Mouse (Mus musculus) heart, embryonic 15.5 days (tissue): ENCODE measurements at regions not wholly inside any gene's neighbourhood (a gene's known extent, or its start where the extent isn't known, plus 50 kb on each side); places are given as distances from the start of the nearest gene placed in this dataset.

Experiments used
- ATAC-seq: fragments of 200-750 bp; cut with Nextera tagmentation; replicated peaks from 2 replicates; pipeline ENCODE4 v1.8.0; 2017; ENCODE audit warnings: low read depth, moderate TSS enrichment; ENCODE audit not compliant: insufficient number of reproducible peaks, insufficient read depth, low FRiP score
- H3K27ac ChIP-seq: fragments of 300-500 bp; sonication (generic); 2 replicates; pipeline ENCODE4 v1.5.1; 2015; ENCODE audit warnings: mild to moderate bottlenecking, inconsistent platforms
- H3K27me3 ChIP-seq: fragments of 300-500 bp; sonication (generic); 2 replicates; pipeline ENCODE4 v1.6.1; 2015; ENCODE audit warnings: inconsistent platforms
- H3K36me3 ChIP-seq: fragments of 300-500 bp; sonication (generic); 2 replicates; pipeline ENCODE4 v1.6.1; 2015; ENCODE audit warnings: mild to moderate bottlenecking, inconsistent platforms
- H3K4me1 ChIP-seq: fragments of 300-500 bp; sonication (generic); replicated peaks from 2 replicates; pipeline ENCODE4 v1.6.1; 2015; ENCODE audit warnings: inconsistent platforms
- H3K4me2 ChIP-seq: fragments of 300-500 bp; sonication (generic); 2 replicates; pipeline ENCODE4 v1.6.1; 2015; ENCODE audit warnings: inconsistent platforms, mild to moderate bottlenecking, moderate library complexity
- H3K4me3 ChIP-seq: fragments of 300-500 bp; sonication (generic); 2 replicates; pipeline ENCODE4 v1.5.1; 2015; ENCODE audit warnings: mild to moderate bottlenecking, inconsistent platforms
- H3K9ac ChIP-seq: fragments of 300-500 bp; sonication (generic); 2 replicates; pipeline ENCODE4 v1.6.1; 2015; ENCODE audit warnings: mild to moderate bottlenecking, inconsistent platforms
- H3K9me3 ChIP-seq: fragments of 300-500 bp; sonication (generic); replicated peaks from 2 replicates; pipeline ENCODE4 v1.6.1; 2016; ENCODE audit warnings: inconsistent platforms
- WGBS: fragments of 180-500 bp; shearing (Covaris S2); methylation state at CpG from one replicate; pipeline ENCODE4 v1.1.7; 2015; ENCODE audit warnings: mixed read lengths; 5-methylcytosine and 5-hydroxymethylcytosine counted together

GRCm38 (mm10) chr5:37980692-37981091, 57.9 kb upstream of the Stx18 start:
- H3K4me3 ChIP-seq, result no peak overlapping the region
- H3K9ac ChIP-seq, result no peak overlapping the region
- H3K4me1 ChIP-seq, result no peaks in the 10 kb centered on the region
- WGBS, result 74% methylated on average over 3 of the region's 3 CpGs
- no peak overlapping the region for H3K27ac ChIP-seq
- no peaks in the 10 kb centered on the region for H3K9me3 ChIP-seq
- no peak overlapping the region for H3K4me2 ChIP-seq
- ATAC-seq, result no peak
- no peaks in the 10 kb centered on the region for H3K27me3 ChIP-seq
- no peaks in the 10 kb centered on the region for H3K36me3 ChIP-seq

- no peak overlapping the region for H3K4me3 ChIP-seq
- H3K4me2 ChIP-seq, result no peak overlapping the region
- H3K9me3 ChIP-seq, result no peaks in the 10 kb centered on the region
- no peaks in the 10 kb centered on the region for H3K4me1 ChIP-seq
- no peak overlapping the region for H3K27ac ChIP-seq
- no peaks in the 10 kb centered on the region for H3K27me3 ChIP-seq
- H3K9ac ChIP-seq, result no peak overlapping the region
- 0 out of 2 replicates have a peak, but pooled peaks have one; percentile 48 for ATAC-seq
- H3K36me3 ChIP-seq, result no peaks in the 10 kb centered on the region
- 15% methylated on average over 4 of the region's 4 CpGs for WGBS
Observed at GRCm38 (mm10) chr5:37976943-37977434, 61.6 kb upstream of the Stx18 start.

DNA sequence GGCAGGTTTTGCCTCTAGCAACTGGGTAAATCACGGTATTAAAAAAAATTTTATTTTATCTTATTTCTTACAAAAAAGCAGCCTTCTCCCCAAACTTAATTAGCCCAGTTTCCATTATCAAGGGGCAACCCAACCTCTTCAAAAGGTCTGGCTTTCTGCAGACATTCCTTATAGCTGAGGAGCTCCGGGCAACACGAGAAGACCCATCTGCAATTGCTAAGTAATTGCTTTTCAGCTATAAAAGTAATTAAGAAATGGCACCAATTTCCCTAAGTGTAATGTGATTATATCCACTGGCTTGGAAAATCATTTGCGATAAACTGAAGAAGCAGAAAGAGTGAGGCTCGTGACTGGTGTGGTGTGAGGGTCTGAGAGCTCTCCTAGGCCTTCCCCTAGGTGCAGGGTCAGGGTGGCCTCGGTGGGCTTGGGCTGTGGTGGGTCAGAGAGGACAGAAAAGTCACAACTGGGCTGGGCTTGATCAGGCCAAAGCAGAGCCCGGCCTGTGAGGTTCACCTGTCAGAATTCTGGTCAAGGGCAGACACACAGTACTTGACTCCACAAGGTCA, 65.5 kb upstream of the Stx18 start:
- H3K9ac ChIP-seq, result no peak overlapping the region
- ATAC-seq, result no peak
- WGBS, result 87% methylated on average over 7 of the region's 7 CpGs

DNA sequence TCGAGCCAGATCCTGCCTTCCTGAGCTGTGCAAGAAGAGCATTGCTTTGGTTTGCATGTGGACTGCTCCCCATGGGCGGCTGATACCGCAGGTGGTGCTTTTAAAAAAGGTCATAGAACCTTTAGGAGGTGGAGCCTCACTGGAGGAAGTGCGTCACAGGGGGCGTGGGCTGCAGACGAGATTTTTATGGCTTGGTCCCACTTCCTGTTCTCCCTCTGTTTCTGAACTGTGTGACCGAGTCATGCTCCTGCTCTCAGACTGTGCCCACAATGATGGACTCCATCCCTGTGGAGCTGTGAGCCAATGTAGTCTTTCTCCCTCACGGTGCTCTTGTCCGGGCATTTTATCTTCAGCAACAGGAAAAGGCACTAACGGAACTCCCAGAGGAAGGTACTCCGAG, 66.8 kb upstream of the Stx18 start:
- Histone ChIP-seq H3K4me1 (peaks cover 6% of the 10 kb centered on the region; the same call in 1 of the 2 replicates), H3K36me3 (no peaks in the 10 kb centered on the region), H3K27ac (no peak overlapping the region), H3K4me3 (no peak overlapping the region), H3K9ac (no peak overlapping the region), H3K27me3 (peaks cover 37% of the 10 kb centered on the region), H3K9me3 (no peaks in the 10 kb centered on the region), H3K4me2 (no peak overlapping the region)
- 46% methylated on average over 11 of the region's 11 CpGs for WGBS
- ATAC-seq, result no peak

More for the DNA sequence above, 65.5 kb upstream of the Stx18 start:
- Histone ChIP-seq H3K27me3 (peaks cover 24% of the 10 kb centered on the region), H3K27ac (no peak overlapping the region), H3K4me3 (no peak overlapping the region), H3K36me3 (no peaks in the 10 kb centered on the region), H3K4me1 (peaks cover 1% of the 10 kb centered on the region; the same call in 1 of the 2 replicates), H3K4me2 (no peak overlapping the region), H3K9me3 (no peaks in the 10 kb centered on the region)

GRCm38 (mm10) chr5:37968596-37968995, 69.9 kb upstream of the Stx18 start:
- H3K4me3 ChIP-seq, result no peak overlapping the region
- 9% methylated on average over 10 of the region's 10 CpGs for WGBS
- H3K4me2 ChIP-seq, result no peak overlapping the region
- no peak for ATAC-seq
- H3K9me3 ChIP-seq, result no peaks in the 10 kb centered on the region
- H3K36me3 ChIP-seq, result no peaks in the 10 kb centered on the region
- H3K4me1 ChIP-seq, result peaks cover 6% of the 10 kb centered on the region; the same call in 1 of the 2 replicates
- H3K27me3 ChIP-seq, result peaks cover 63% of the 10 kb centered on the region
- no peak overlapping the region for H3K27ac ChIP-seq
- H3K9ac ChIP-seq, result no peak overlapping the region

GRCm38 (mm10) chr5:37967914-37968375, 70.6 kb upstream of the Stx18 start:
- ATAC-seq, result no peak
- H3K27ac ChIP-seq, result no peak overlapping the region
- no peaks in the 10 kb centered on the region for H3K36me3 ChIP-seq
- peak overlapping the region; percentile 7 for H3K4me2 ChIP-seq
- H3K27me3 ChIP-seq, result peaks cover 66% of the 10 kb centered on the region
- no peaks in the 10 kb centered on the region for H3K9me3 ChIP-seq
- WGBS, result 4% methylated on average over 14 of the region's 14 CpGs
- H3K4me1 ChIP-seq, result peaks cover 6% of the 10 kb centered on the region; the same call in 1 of the 2 replicates
- no peak overlapping the region for H3K9ac ChIP-seq
- H3K4me3 ChIP-seq, result peak overlapping the region; percentile 3; the same call in 1 of the 2 replicates

DNA sequence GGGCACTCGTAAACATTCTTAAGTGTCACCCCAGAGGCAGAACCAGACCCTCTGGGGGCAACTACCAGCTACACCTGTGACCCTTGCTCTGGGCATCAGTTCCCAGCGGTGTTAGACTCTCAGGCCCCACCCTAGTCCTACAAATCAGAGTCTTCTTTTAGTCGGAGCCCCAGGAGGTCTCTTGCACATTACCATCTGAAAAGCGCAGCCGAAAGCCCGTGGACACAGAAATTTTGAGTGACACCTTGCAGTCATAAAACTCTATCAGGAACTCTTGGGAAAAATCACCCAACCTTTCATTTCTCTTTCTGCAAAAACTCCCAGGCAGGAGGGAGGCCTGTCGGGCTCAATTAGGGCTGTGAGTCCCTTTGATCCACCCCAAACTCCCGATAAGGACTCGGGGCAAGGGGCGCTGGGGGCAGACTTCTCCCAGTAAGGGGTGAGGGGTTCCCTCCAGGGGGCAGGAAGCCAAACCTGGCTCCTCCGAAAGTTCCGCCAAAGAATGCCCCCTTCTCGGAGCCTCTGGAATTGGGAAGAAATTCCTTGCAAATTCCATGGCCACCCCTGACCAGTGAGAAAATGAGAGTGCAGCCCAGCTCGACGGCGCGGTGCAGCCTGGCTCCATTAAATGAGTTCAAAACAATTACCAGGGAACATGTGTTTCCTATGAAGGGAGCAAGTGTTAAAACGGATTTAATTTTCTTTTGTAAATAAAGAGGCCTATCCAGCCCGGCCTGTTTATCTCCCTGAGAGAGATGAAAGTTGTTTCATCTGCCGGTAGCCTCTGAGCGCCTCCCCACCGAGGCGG, 71.2 kb upstream of the Stx18 start:
- H3K4me3 ChIP-seq, result peak overlapping the region; percentile 3; the same call in 1 of the 2 replicates
- H3K9me3 ChIP-seq, result no peaks in the 10 kb centered on the region
- H3K4me2 ChIP-seq, result peak overlapping the region; percentile 7
- 13% methylated on average over 23 of the region's 23 CpGs for WGBS
- peaks cover 6% of the 10 kb centered on the region; the same call in 1 of the 2 replicates for H3K4me1 ChIP-seq
- no peak overlapping the region for H3K27ac ChIP-seq
- no peak overlapping the region for H3K9ac ChIP-seq
- ATAC-seq, result no peak
- no peaks in the 10 kb centered on the region for H3K36me3 ChIP-seq
- H3K27me3 ChIP-seq, result peaks cover 66% of the 10 kb centered on the region

DNA sequence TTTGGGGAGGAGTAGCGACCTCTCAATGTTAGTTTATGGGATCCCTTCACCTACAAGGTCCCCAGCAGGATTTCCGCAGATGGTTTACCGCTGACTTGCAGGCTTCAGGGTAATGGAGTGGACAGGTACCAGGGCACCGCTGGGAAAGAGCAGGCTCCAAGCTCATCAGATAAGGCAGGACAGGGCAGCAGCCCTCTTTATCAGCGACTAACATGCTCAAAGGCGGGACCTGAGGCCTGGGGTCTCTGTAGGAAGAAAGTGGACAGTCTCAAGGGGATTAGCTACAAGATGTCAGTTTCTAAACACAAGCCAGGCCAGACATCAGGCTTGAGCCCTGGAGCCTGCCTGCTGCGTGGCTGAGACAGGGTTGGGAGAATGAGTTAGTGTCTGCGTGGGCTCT, 74.9 kb upstream of the Stx18 start:
- no peak overlapping the region for H3K4me2 ChIP-seq
- peaks cover 48% of the 10 kb centered on the region for H3K27me3 ChIP-seq
- H3K9ac ChIP-seq, result no peak overlapping the region
- no peak for ATAC-seq
- H3K4me3 ChIP-seq, result no peak overlapping the region
- 34% methylated on average over 8 of the region's 8 CpGs for WGBS
- no peak overlapping the region for H3K27ac ChIP-seq
- no peaks in the 10 kb centered on the region for H3K9me3 ChIP-seq
- peaks cover 6% of the 10 kb centered on the region; the same call in 1 of the 2 replicates for H3K4me1 ChIP-seq
- no peaks in the 10 kb centered on the region for H3K36me3 ChIP-seq

DNA sequence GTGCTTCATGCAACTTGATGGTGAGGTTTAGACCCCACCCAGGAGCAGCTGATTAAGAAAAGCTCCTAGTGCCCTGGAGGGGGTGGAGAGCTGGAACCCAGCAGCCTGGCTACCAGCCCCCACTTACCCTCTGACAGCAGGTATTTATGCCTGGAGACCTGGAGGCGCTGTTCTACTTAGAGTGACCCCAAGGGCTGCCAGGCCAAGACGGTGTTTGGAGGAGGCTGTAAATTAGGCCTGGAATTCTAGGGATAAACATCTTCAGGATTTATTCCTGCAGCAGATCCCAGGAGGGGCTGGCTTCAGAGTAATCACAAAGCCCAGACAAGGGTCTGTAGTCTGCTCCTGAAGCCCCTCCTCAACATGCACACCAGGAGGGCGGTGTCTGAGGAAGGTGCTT, 76.0 kb upstream of the Stx18 start:
- no peak overlapping the region for H3K4me3 ChIP-seq
- H3K36me3 ChIP-seq, result no peaks in the 10 kb centered on the region
- no peak for ATAC-seq
- no peak overlapping the region for H3K4me2 ChIP-seq
- peaks cover 37% of the 10 kb centered on the region for H3K27me3 ChIP-seq
- H3K4me1 ChIP-seq, result no peaks in the 10 kb centered on the region
- 48% methylated on average over 3 of the region's 3 CpGs for WGBS
- H3K27ac ChIP-seq, result no peak overlapping the region
- H3K9ac ChIP-seq, result no peak overlapping the region
- no peaks in the 10 kb centered on the region for H3K9me3 ChIP-seq

DNA sequence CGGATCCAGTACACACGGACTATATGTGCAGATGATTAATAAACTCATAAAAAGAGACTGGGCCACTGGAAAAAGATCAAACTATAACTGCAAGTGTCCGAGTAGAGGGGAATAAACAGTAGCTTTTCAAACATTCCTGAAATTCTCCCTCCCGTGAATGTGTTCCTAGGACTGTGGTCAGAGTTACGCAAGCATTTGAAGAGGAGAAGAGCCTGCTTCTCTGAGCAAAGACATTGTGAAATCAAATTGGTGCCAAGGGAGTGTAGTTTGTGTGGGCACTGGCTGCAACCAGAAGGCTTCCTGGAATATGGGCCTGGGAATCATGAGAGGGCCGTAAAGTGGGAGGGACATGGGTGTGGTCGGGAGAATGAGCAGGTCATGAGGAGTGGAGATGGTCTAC, 78.3 kb upstream of the Stx18 start:
- Histone ChIP-seq H3K9ac (no peak overlapping the region), H3K27me3 (peaks cover 14% of the 10 kb centered on the region; the same call in 1 of the 2 replicates), H3K9me3 (no peaks in the 10 kb centered on the region), H3K36me3 (no peaks in the 10 kb centered on the region), H3K27ac (no peak overlapping the region), H3K4me1 (no peaks in the 10 kb centered on the region), H3K4me2 (no peak overlapping the region), H3K4me3 (no peak overlapping the region)
- WGBS, result 73% methylated on average over 7 of the region's 7 CpGs
- ATAC-seq, result no peak

GRCm38 (mm10) chr5:37952096-37952495, 86.4 kb upstream of the Stx18 start:
- ATAC-seq, result no peak
- no peak overlapping the region for H3K4me2 ChIP-seq
- WGBS, result 0% methylated on average over 1 of the region's 1 CpGs

More at GRCm38 (mm10) chr5:37952096-37952495, 86.4 kb upstream of the Stx18 start:
- Histone ChIP-seq H3K4me1 (no peaks in the 10 kb centered on the region), H3K9ac (no peak overlapping the region), H3K27ac (no peak overlapping the region), H3K27me3 (no peaks in the 10 kb centered on the region), H3K36me3 (no peaks in the 10 kb centered on the region), H3K4me3 (no peak overlapping the region), H3K9me3 (no peaks in the 10 kb centered on the region)
